In the genomic region with DNA sequence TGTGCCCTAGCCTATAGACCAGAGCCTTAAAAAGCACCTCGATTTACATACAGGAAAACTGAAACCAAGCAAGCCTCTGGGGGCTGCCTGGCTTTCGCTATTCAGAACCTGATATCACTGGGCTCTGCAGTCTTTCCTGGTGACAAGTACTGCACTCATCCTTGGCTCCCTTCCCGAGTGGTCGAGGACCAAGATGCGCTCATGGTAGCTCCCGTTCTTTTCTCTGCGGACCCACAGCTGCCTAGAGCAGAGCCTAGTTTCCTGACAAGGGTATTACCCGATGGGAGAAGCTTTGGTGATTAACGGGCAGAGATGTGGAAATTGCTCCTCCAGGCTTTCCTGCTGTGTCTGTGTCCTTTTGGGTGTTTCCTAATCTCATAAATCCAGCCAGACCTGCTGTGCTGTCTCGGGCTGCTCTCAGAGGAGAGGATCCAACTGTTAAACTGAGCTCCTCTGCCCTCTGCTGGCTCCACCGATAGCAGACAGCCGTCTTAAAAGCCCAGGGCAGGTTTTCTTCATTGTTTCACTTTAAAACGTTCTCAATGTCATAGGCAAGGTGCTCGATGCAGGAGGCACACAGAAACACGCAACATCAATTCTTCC, we compare ENCODE assay signal across 8 mouse cellular contexts. TPM values are rescaled to one million over a fixed set of nuclear protein-coding genes. Genes with fewer than 3 reads are reported as not detected.
A peak's percentile ranks its signal among the peaks of the same experiment; 100 is the strongest.
DNase-seq lines count a peak whose midpoint lies in the region; ATAC-seq and TF ChIP-seq lines count a peak whose summit lies in the region.

No protein-coding gene starts in this region.

- no peaks in the 10 kb centered on the region for H3K36me3 ChIP-seq in hindbrain, postnatal 0 days (ENCODE audit: insufficient read depth, low read length)

- peak; percentile 90 for DNase-seq in adipocyte (ENCODE audit: low spot score)
- peak; percentile 27 to 32 for DNase-seq in gastrocnemius, adult 8-10 months (ENCODE audit: low spot score in 2 of 2)
- DNase-seq in hindbrain, postnatal 0 days (ENCODE audit: low spot score): peak; percentile 90
- DNase-seq in left cerebral cortex, adult 18-20 months (ENCODE audit: low spot score in 2 of 2): peak; percentile 74 to 79
- peak; percentile 82 for DNase-seq in lung, postnatal 36 days
- peak; percentile 87 for DNase-seq in retina, embryonic 14.5 days (ENCODE audit: low spot score)
- peak; percentile 76 for DNase-seq in thymus, postnatal 4 days

- peak; percentile 82 for TF ChIP-seq CTCF in hindbrain, postnatal 0 days (IDR thresholded peaks at IDR 0.05; ENCODE audit: low read depth)

- H3K27ac ChIP-seq in hindbrain, postnatal 0 days: peak overlapping the region; percentile 56; the same call in 1 of the 2 replicates

- no peaks in the 10 kb centered on the region for H3K9me3 ChIP-seq in hindbrain, postnatal 0 days (ENCODE audit: low read length)

- H3K9ac ChIP-seq in hindbrain, postnatal 0 days (replicated peaks; ENCODE audit: low read length): peak overlapping the region; percentile 39; the same call in 1 of the 2 replicates

- H3K4me2 ChIP-seq in hindbrain, postnatal 0 days (ENCODE audit: low read depth, low read length): peak overlapping the region; percentile 51

- peaks cover 6% of the 10 kb centered on the region for H3K4me1 ChIP-seq in hindbrain, postnatal 0 days (ENCODE audit: insufficient read depth, low read length)

- H3K4me3 ChIP-seq in hindbrain, postnatal 0 days (ENCODE audit: low read length): peak overlapping the region; percentile 19

- H3K27me3 ChIP-seq in hindbrain, postnatal 0 days (ENCODE audit: insufficient read depth, low read length): 0 out of 2 replicates have a peak, but pooled peaks cover 4% of the 10 kb centered on the region

- 7% methylated on average over 15 of the region's 15 CpGs for WGBS in hindbrain, postnatal 0 days

- peak; percentile 93 for ATAC-seq in common myeloid progenitor, adult 5-6 weeks (replicated peaks; ENCODE audit: low read depth, poor library complexity, severe bottlenecking)
- ATAC-seq in hindbrain, postnatal 0 days: peak; percentile 88

RNA-seq across cellular contexts. Expression of gene Sst, which starts 7.3 kb away (rescaled TPM):
- not detected in 2 replicates for total RNA-seq in common myeloid progenitor, adult 5-6 weeks (2017)
- total RNA-seq in gastrocnemius, adult 8-10 months (2022): not detected
- total RNA-seq in hindbrain, postnatal 0 days (2014; rRNA removed): 232 and 270 TPM in 2 replicates
- 491 and 501 TPM in 2 replicates for polyA plus RNA-seq in hindbrain, postnatal 0 days (2015; fragmentation: Nextera tagmentation; extraction: Ambion mirVana)
- 100 to 1,000 TPM; 420 to 444 TPM for total RNA-seq in left cerebral cortex, adult 18-20 months (2021)

RNA-seq across cellular contexts. Expression of gene Rtp2, which starts 34.1 kb away (rescaled TPM):
- total RNA-seq in common myeloid progenitor, adult 5-6 weeks (2017): not detected in 2 replicates
- not detected for total RNA-seq in gastrocnemius, adult 8-10 months (2022)
- total RNA-seq in hindbrain, postnatal 0 days (2014; rRNA removed): not detected in 2 replicates
- 0.24 and 0.25 TPM in 2 replicates for polyA plus RNA-seq in hindbrain, postnatal 0 days (2015; fragmentation: Nextera tagmentation; extraction: Ambion mirVana)
- total RNA-seq in left cerebral cortex, adult 18-20 months (2021): under 1 TPM in 1 of 2 experiments, not detected in 1; 0.42 TPM

Comparison
In these comparisons a context has a peak if more than half of its experiments do, and no peak if none do; other contexts are left out.
1. Peak in every context shown above with its lines: DNase-seq, ATAC-seq, H3K4me3 ChIP-seq and H3K27ac ChIP-seq.
2. DNase-seq: peak in every context shown above with its lines; median percentile 90 in adipocyte; 90 in hindbrain, postnatal 0 days; 87 in retina, embryonic 14.5 days; 82 in lung, postnatal 36 days; 76 in left cerebral cortex, adult 18-20 months; 76 in thymus, postnatal 4 days; 30 in gastrocnemius, adult 8-10 months.
3. RNA of gene Sst, which starts 7.3 kb away (total RNA-seq): 420 to 444 TPM in left cerebral cortex, adult 18-20 months and 232 to 270 TPM in hindbrain, postnatal 0 days; not detected in common myeloid progenitor, adult 5-6 weeks and not detected in gastrocnemius, adult 8-10 months; every median in the first group is over 100 times any median in the second.